Mouse (Mus musculus): ENCODE measurements around the gene Coa3. TPM values are rescaled to one million over a fixed set of nuclear protein-coding genes. Genes with fewer than 3 reads are reported as not detected.

Coa3 gene
- polyA plus RNA-seq, 1 experiment from 2014 or later, result 204 TPM

- no peaks in the 10 kb centered on the region for H3K27me3 ChIP-seq (ENCODE audit: control insufficient read depth, insufficient read depth, low read length)
- H3K4me3 ChIP-seq (ENCODE audit: low read depth, low read length), result no peak overlapping the region
- no peaks in the 10 kb centered on the region for H3K4me1 ChIP-seq (ENCODE audit: control insufficient read depth, insufficient read depth, low read length)
- H3K4me2 ChIP-seq (ENCODE audit: low read depth, severe bottlenecking), result no peak overlapping the region
- peaks cover 20% of the 10 kb centered on the region for H3K36me3 ChIP-seq (ENCODE audit: control insufficient read depth, insufficient read depth, low read length)
- 93% methylated on average over 8 of the region's 8 CpGs for WGBS
- no peak overlapping the region for H3K27ac ChIP-seq (replicated peaks; ENCODE audit: low read depth, low read length)
- no peaks in the 10 kb centered on the region for H3K9me3 ChIP-seq (ENCODE audit: control insufficient read depth, low read length)
- no peak overlapping the region for H3K9ac ChIP-seq (ENCODE audit: low read length)
- DNase-seq (ENCODE audit: low spot score), result no peak
- no peak for ATAC-seq (ENCODE audit: insufficient number of reproducible peaks, low FRiP score, low TSS enrichment, low read depth)
Measured at GRCm38 (mm10) chr11:101295191-101295590, 16.3 kb upstream of the Coa3 start.

GRCm38 (mm10) chr11:101291231-101291630 lies 12.3 kb upstream of the Coa3 start:
- Histone ChIP-seq H3K36me3 (ENCODE audit: control insufficient read depth, insufficient read depth, low read length) (peaks cover 16% of the 10 kb centered on the region; the same call in 1 of the 2 replicates), H3K27ac (replicated peaks; ENCODE audit: low read depth, low read length) (no peak overlapping the region), H3K4me2 (ENCODE audit: low read depth, severe bottlenecking) (no peak overlapping the region), H3K27me3 (ENCODE audit: control insufficient read depth, insufficient read depth, low read length) (no peaks in the 10 kb centered on the region), H3K9ac (ENCODE audit: low read length) (no peak overlapping the region), H3K4me3 (ENCODE audit: low read depth, low read length) (no peak overlapping the region), H3K4me1 (ENCODE audit: control insufficient read depth, insufficient read depth, low read length) (no peaks in the 10 kb centered on the region), H3K9me3 (ENCODE audit: control insufficient read depth, low read length) (no peaks in the 10 kb centered on the region)
- ATAC-seq (ENCODE audit: insufficient number of reproducible peaks, low FRiP score, low TSS enrichment, low read depth) (no peak), DNase-seq (ENCODE audit: low spot score) (no peak)
- WGBS, result 92% methylated on average over 8 of the region's 8 CpGs

GRCm38 (mm10) chr11:101287306-101287705 lies 8.4 kb upstream of the Coa3 start:
- H3K4me3 ChIP-seq (ENCODE audit: low read depth, low read length), result no peak overlapping the region
- H3K4me1 ChIP-seq (ENCODE audit: control insufficient read depth, insufficient read depth, low read length), result no peaks in the 10 kb centered on the region
- peaks cover 5% of the 10 kb centered on the region; the same call in 1 of the 2 replicates for H3K36me3 ChIP-seq (ENCODE audit: control insufficient read depth, insufficient read depth, low read length)
- H3K4me2 ChIP-seq (ENCODE audit: low read depth, severe bottlenecking), result no peak overlapping the region
- WGBS, result 88% methylated on average over 9 of the region's 9 CpGs
- no peak for ATAC-seq (ENCODE audit: insufficient number of reproducible peaks, low FRiP score, low TSS enrichment, low read depth)
- H3K27me3 ChIP-seq (ENCODE audit: control insufficient read depth, insufficient read depth, low read length), result no peaks in the 10 kb centered on the region
- no peak for DNase-seq (ENCODE audit: low spot score)
- no peak overlapping the region for H3K27ac ChIP-seq (replicated peaks; ENCODE audit: low read depth, low read length)
- no peaks in the 10 kb centered on the region for H3K9me3 ChIP-seq (ENCODE audit: control insufficient read depth, low read length)
- no peak overlapping the region for H3K9ac ChIP-seq (ENCODE audit: low read length)

- H3K27me3 ChIP-seq (ENCODE audit: control insufficient read depth, insufficient read depth, low read length), result no peaks in the 10 kb centered on the region
- no peaks in the 10 kb centered on the region for H3K9me3 ChIP-seq (ENCODE audit: control insufficient read depth, low read length)
- no peak overlapping the region for H3K4me3 ChIP-seq (ENCODE audit: low read depth, low read length)
- no peak overlapping the region for H3K4me2 ChIP-seq (ENCODE audit: low read depth, severe bottlenecking)
- H3K4me1 ChIP-seq (ENCODE audit: control insufficient read depth, insufficient read depth, low read length), result no peaks in the 10 kb centered on the region
- ATAC-seq (ENCODE audit: insufficient number of reproducible peaks, low FRiP score, low TSS enrichment, low read depth) (no peak), DNase-seq (ENCODE audit: low spot score) (no peak)
- no peaks in the 10 kb centered on the region; the same call in 1 of the 2 replicates for H3K36me3 ChIP-seq (ENCODE audit: control insufficient read depth, insufficient read depth, low read length)
- 71% methylated on average over 4 of the region's 4 CpGs for WGBS
- H3K27ac ChIP-seq (replicated peaks; ENCODE audit: low read depth, low read length), result no peak overlapping the region
- no peak overlapping the region for H3K9ac ChIP-seq (ENCODE audit: low read length)
Measured at GRCm38 (mm10) chr11:101283805-101284204, 4.9 kb upstream of the Coa3 start.

- 47% methylated on average over 5 of the region's 5 CpGs for WGBS
- H3K27me3 ChIP-seq (ENCODE audit: control insufficient read depth, insufficient read depth, low read length), result no peaks in the 10 kb centered on the region
- DNase-seq (ENCODE audit: low spot score) (no peak), ATAC-seq (ENCODE audit: insufficient number of reproducible peaks, low FRiP score, low TSS enrichment, low read depth) (no peak)
- no peak overlapping the region for H3K4me3 ChIP-seq (ENCODE audit: low read depth, low read length)
- H3K4me2 ChIP-seq (ENCODE audit: low read depth, severe bottlenecking), result no peak overlapping the region
- no peak overlapping the region for H3K27ac ChIP-seq (replicated peaks; ENCODE audit: low read depth, low read length)
- H3K9me3 ChIP-seq (ENCODE audit: control insufficient read depth, low read length), result no peaks in the 10 kb centered on the region
- peaks cover 2% of the 10 kb centered on the region; the same call in 1 of the 2 replicates for H3K4me1 ChIP-seq (ENCODE audit: control insufficient read depth, insufficient read depth, low read length)
- H3K9ac ChIP-seq (ENCODE audit: low read length), result no peak overlapping the region
- H3K36me3 ChIP-seq (ENCODE audit: control insufficient read depth, insufficient read depth, low read length), result no peaks in the 10 kb centered on the region
Measured at GRCm38 (mm10) chr11:101282896-101283295, 4.0 kb upstream of the Coa3 start.

- 54% methylated on average over 7 of the region's 7 CpGs for WGBS
- Histone ChIP-seq H3K27me3 (ENCODE audit: control insufficient read depth, insufficient read depth, low read length) (peaks cover 5% of the 10 kb centered on the region; the same call in 1 of the 2 replicates), H3K9me3 (ENCODE audit: control insufficient read depth, low read length) (no peaks in the 10 kb centered on the region), H3K27ac (replicated peaks; ENCODE audit: low read depth, low read length) (no peak overlapping the region), H3K36me3 (ENCODE audit: control insufficient read depth, insufficient read depth, low read length) (peaks cover 2% of the 10 kb centered on the region; the same call in 1 of the 2 replicates), H3K9ac (ENCODE audit: low read length) (no peak overlapping the region), H3K4me3 (ENCODE audit: low read depth, low read length) (no peak overlapping the region), H3K4me2 (ENCODE audit: low read depth, severe bottlenecking) (no peak overlapping the region), H3K4me1 (ENCODE audit: control insufficient read depth, insufficient read depth, low read length) (peaks cover 12% of the 10 kb centered on the region)
- ATAC-seq (ENCODE audit: insufficient number of reproducible peaks, low FRiP score, low TSS enrichment, low read depth) (no peak), DNase-seq (ENCODE audit: low spot score) (no peak)
Measured at GRCm38 (mm10) chr11:101280837-101281236, 1.9 kb upstream of the Coa3 start.

GRCm38 (mm10) chr11:101279193-101279569 lies 267 bp upstream of the Coa3 start:
- peaks cover 2% of the 10 kb centered on the region; the same call in 1 of the 2 replicates for H3K36me3 ChIP-seq (ENCODE audit: control insufficient read depth, insufficient read depth, low read length)
- no peak overlapping the region for H3K27ac ChIP-seq (replicated peaks; ENCODE audit: low read depth, low read length)
- WGBS, result 58% methylated on average over 14 of the region's 14 CpGs
- no peaks in the 10 kb centered on the region for H3K9me3 ChIP-seq (ENCODE audit: control insufficient read depth, low read length)
- peak overlapping the region; percentile 58; the same call in 1 of the 2 replicates for H3K4me3 ChIP-seq (ENCODE audit: low read depth, low read length)
- ATAC-seq (ENCODE audit: insufficient number of reproducible peaks, low FRiP score, low TSS enrichment, low read depth), result no peak
- H3K4me1 ChIP-seq (ENCODE audit: control insufficient read depth, insufficient read depth, low read length), result peaks cover 12% of the 10 kb centered on the region
- peaks cover 5% of the 10 kb centered on the region; the same call in 1 of the 2 replicates for H3K27me3 ChIP-seq (ENCODE audit: control insufficient read depth, insufficient read depth, low read length)
- peak overlapping the region; percentile 12; the same call in 1 of the 2 replicates for H3K9ac ChIP-seq (ENCODE audit: low read length)
- no peak for DNase-seq (ENCODE audit: low spot score)
- H3K4me2 ChIP-seq (ENCODE audit: low read depth, severe bottlenecking), result peak overlapping the region; percentile 42; the same call in 1 of the 2 replicates

GRCm38 (mm10) chr11:101277381-101278222 lies 1.3 kb downstream of the Coa3 start:
- Histone ChIP-seq H3K4me3 (ENCODE audit: low read depth, low read length) (peak overlapping the region; percentile 58), H3K9ac (ENCODE audit: low read length) (no peak overlapping the region; the same call in 1 of the 2 replicates), H3K36me3 (ENCODE audit: control insufficient read depth, insufficient read depth, low read length) (peaks cover 2% of the 10 kb centered on the region; the same call in 1 of the 2 replicates), H3K4me1 (ENCODE audit: control insufficient read depth, insufficient read depth, low read length) (peaks cover 12% of the 10 kb centered on the region), H3K4me2 (ENCODE audit: low read depth, severe bottlenecking) (peak overlapping the region; percentile 42), H3K27me3 (ENCODE audit: control insufficient read depth, insufficient read depth, low read length) (peaks cover 5% of the 10 kb centered on the region; the same call in 1 of the 2 replicates), H3K27ac (replicated peaks; ENCODE audit: low read depth, low read length) (no peak overlapping the region), H3K9me3 (ENCODE audit: control insufficient read depth, low read length) (no peaks in the 10 kb centered on the region)
- DNase-seq (ENCODE audit: low spot score), result no peak
- ATAC-seq (ENCODE audit: insufficient number of reproducible peaks, low FRiP score, low TSS enrichment, low read depth), result no peak
- WGBS, result 68% methylated on average over 12 of the region's 12 CpGs
